Mouse (Mus musculus): ENCODE data around the gene Tspo.

DNA sequence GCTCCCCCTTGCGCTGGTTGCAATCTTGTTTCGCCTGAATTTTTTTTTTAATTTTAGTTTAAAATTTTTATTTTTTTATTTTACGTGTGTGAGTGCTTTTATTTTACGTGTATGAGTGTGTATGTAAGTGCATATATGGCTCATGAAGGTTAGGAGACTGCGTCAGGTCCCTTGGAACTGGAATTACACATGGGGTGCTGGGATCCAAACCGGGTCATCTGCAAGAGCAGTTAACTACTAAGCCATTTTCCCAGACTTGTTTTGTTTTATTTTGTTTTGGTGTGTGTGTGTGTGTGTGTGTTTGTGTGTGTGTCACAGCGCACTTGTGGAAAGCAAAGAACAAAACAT is 31.9 kb downstream of the Tspo start:
- TF ChIP-seq CTCF (conservative IDR thresholded peaks at IDR 0.05; ENCODE audit: low read length) (no peak), NANOG (IDR thresholded peaks at IDR 0.05; ENCODE audit: borderline replicate concordance, low read length) (no peak)
